Mouse (Mus musculus): ENCODE results near the gene Ccl8. TPM values are rescaled to one million over a fixed set of nuclear protein-coding genes. Genes with fewer than 3 reads are reported as not detected.

Ccl8 gene
- polyA plus RNA-seq, 1 experiment from 2014 or later: not detected

DNA sequence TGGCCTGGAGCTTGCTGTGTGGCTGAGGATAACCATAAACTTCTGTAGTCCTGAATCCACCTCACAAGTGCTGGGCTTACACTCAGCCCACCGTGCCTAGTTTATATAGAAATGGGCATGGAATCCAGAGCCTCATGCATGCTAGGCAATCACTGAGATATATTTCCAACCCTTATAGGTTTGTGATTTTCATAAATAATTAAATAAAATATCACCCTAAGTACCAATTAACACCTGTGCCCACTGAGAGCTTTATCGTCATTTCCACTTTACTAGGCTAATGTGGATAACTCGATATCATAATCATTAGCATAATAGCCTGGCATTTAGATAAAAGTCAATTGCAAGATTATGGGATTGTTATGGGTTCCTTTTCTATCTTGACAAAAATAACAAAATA is 30.6 kb upstream of the Ccl8 start:
- WGBS: 79% methylated on average over 3 of the region's 3 CpGs
- Histone ChIP-seq H3K4me3 (replicated peaks; ENCODE audit: low read length) (no peak overlapping the region), H3K27ac (no peak overlapping the region), H3K27me3 (ENCODE audit: control insufficient read depth, insufficient read depth, low read length) (no peaks in the 10 kb centered on the region), H3K4me2 (replicated peaks) (no peak overlapping the region), H3K9ac (no peak overlapping the region), H3K4me1 (replicated peaks; ENCODE audit: control insufficient read depth, insufficient read depth, low read length) (no peaks in the 10 kb centered on the region), H3K9me3 (ENCODE audit: control insufficient read depth, low read length) (no peaks in the 10 kb centered on the region), H3K36me3 (replicated peaks; ENCODE audit: control insufficient read depth, insufficient read depth) (no peaks in the 10 kb centered on the region)
- no peak for DNase-seq (ENCODE audit: low spot score)
- no peak for ATAC-seq (ENCODE audit: low FRiP score)

DNA sequence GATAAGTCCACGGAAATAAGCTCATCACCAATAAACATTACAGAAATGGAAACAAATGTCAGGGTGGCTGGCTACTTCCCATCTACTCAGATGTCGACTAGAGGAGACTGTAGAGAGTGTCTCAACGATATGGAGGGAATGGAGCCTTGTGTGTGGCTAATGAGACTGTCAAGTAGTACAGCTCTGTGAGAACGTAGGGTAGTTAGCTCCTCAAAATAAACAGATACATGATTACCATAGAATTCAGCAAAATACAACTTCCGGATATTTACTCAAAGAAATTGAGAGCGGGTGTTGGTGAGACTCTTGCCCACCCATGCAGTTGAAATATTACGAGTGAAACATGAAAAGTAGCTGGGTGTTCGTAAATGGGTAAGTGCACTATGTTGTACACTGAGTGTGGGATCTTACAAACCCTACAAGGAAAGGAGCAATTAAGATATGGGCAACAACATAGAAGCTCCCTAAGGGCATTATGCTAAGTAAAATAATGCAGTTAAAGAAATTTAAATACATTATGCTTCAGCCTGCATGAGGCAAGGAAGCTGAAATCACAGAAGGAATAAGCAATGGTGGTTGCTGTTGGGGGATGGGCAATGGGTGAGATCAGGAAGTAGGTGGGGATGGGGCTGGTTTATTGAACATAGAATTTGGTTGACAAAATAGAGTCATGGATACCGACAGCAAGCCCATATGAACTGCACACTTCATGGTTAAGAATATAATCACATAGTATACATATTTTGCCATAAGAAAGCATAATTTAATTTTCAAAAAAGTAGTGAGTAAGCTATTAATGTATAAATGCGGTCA is 15.3 kb upstream of the Ccl8 start:
- Histone ChIP-seq H3K4me1 (replicated peaks; ENCODE audit: control insufficient read depth, insufficient read depth, low read length) (no peaks in the 10 kb centered on the region), H3K4me2 (replicated peaks) (no peak overlapping the region), H3K4me3 (replicated peaks; ENCODE audit: low read length) (no peak overlapping the region), H3K9ac (no peak overlapping the region), H3K9me3 (ENCODE audit: control insufficient read depth, low read length) (no peaks in the 10 kb centered on the region), H3K27ac (no peak overlapping the region), H3K36me3 (replicated peaks; ENCODE audit: control insufficient read depth, insufficient read depth) (no peaks in the 10 kb centered on the region), H3K27me3 (ENCODE audit: control insufficient read depth, insufficient read depth, low read length) (no peaks in the 10 kb centered on the region)
- ATAC-seq (ENCODE audit: low FRiP score) (no peak), DNase-seq (ENCODE audit: low spot score) (no peak)
- WGBS: 91% methylated on average over 10 of the region's 10 CpGs

DNA sequence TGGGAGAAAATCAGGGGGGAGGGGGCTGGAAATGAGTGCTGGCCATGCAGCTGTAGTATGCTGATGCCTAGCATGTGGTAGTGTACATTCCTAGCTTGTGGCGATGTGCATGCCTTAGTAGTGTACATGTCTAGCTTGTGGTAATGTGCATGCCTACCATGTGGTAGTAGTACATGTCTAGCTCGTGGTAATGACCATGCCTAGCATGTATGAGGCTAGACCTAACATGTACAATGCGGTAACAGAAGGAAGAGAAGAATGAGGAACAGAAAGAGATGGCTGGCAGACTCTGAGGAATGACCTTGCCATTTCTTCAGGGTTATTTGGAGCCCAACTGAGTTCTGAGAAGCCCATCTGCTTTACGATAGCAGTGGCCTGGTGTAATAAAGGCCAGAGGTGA is 13.9 kb upstream of the Ccl8 start:
- no peak for DNase-seq (ENCODE audit: low spot score)
- 80% methylated on average over 4 of the region's 4 CpGs for WGBS
- ATAC-seq (ENCODE audit: low FRiP score): no peak

DNA sequence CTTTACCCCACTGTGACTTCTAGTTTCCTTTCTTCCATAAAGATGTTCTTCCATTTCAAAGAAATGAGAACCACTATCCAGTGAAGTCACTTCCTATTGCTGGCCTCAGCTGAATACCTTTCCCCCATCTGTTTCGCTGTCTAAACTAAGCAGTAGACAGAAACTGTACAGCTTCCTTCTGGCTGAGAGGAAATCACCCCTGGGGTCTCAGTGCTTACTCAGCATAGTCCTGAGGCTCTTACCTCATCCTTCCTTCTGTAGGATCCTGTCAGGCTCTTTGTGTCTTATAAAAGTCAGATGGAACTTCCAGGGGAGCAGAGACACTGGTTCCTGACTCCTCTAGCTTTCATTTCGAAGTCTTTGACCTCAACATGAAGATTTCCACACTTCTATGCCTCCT is 13.5 kb upstream of the Ccl8 start, which contains the start of gene Ccl12:
Gene Ccl12, plus strand, starts transcription at position 317 of the 400 bp plus-strand sequence.
- Histone ChIP-seq H3K27me3 (ENCODE audit: control insufficient read depth, insufficient read depth, low read length) (no peaks in the 10 kb centered on the region), H3K4me3 (replicated peaks; ENCODE audit: low read length) (no peak within 1 kb of the TSS), H3K27ac (no peak within 1 kb of the TSS), H3K4me1 (replicated peaks; ENCODE audit: control insufficient read depth, insufficient read depth, low read length) (no peaks in the 10 kb centered on the region), H3K4me2 (replicated peaks) (no peak within 1 kb of the TSS), H3K9me3 (ENCODE audit: control insufficient read depth, low read length) (no peaks in the 10 kb centered on the region), H3K36me3 (replicated peaks; ENCODE audit: control insufficient read depth, insufficient read depth) (no peaks in the 10 kb centered on the region), H3K9ac (no peak within 1 kb of the TSS)
- DNase-seq (ENCODE audit: low spot score): no peak
- WGBS: 64% methylated on average over 2 of the region's 2 CpGs
- no peak for ATAC-seq (ENCODE audit: low FRiP score)

More for the DNA sequence above, 13.9 kb upstream of the Ccl8 start:
- Histone ChIP-seq H3K27ac (no peak overlapping the region), H3K9ac (no peak overlapping the region), H3K4me2 (replicated peaks) (no peak overlapping the region), H3K27me3 (ENCODE audit: control insufficient read depth, insufficient read depth, low read length) (no peaks in the 10 kb centered on the region), H3K36me3 (replicated peaks; ENCODE audit: control insufficient read depth, insufficient read depth) (no peaks in the 10 kb centered on the region), H3K4me3 (replicated peaks; ENCODE audit: low read length) (no peak overlapping the region), H3K9me3 (ENCODE audit: control insufficient read depth, low read length) (no peaks in the 10 kb centered on the region), H3K4me1 (replicated peaks; ENCODE audit: control insufficient read depth, insufficient read depth, low read length) (no peaks in the 10 kb centered on the region)

DNA sequence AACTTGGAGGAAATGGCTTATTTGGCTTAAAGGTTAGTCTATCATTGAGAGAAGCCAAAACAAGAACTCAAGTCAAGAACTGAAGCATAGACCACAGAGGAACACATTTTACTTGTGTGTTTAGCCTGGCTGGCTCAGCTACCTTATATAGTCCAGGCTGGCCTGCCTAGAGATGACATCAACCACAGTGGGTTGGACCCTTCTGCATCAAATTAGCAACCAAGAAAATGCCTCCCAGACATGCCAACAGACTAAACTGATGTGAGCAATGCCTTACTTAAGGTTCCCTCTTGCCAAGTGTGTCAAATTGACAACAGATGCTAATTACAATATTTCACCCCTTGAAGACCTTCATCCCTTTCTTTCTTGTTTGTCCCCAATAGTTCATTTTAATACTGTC is 5.4 kb upstream of the Ccl8 start:
- Histone ChIP-seq H3K4me1 (replicated peaks; ENCODE audit: control insufficient read depth, insufficient read depth, low read length) (no peaks in the 10 kb centered on the region), H3K9ac (no peak overlapping the region), H3K27me3 (ENCODE audit: control insufficient read depth, insufficient read depth, low read length) (no peaks in the 10 kb centered on the region), H3K4me2 (replicated peaks) (no peak overlapping the region), H3K36me3 (replicated peaks; ENCODE audit: control insufficient read depth, insufficient read depth) (no peaks in the 10 kb centered on the region), H3K27ac (no peak overlapping the region), H3K4me3 (replicated peaks; ENCODE audit: low read length) (no peak overlapping the region), H3K9me3 (ENCODE audit: control insufficient read depth, low read length) (no peaks in the 10 kb centered on the region)
- ATAC-seq (ENCODE audit: low FRiP score): no peak
- no peak for DNase-seq (ENCODE audit: low spot score)

DNA sequence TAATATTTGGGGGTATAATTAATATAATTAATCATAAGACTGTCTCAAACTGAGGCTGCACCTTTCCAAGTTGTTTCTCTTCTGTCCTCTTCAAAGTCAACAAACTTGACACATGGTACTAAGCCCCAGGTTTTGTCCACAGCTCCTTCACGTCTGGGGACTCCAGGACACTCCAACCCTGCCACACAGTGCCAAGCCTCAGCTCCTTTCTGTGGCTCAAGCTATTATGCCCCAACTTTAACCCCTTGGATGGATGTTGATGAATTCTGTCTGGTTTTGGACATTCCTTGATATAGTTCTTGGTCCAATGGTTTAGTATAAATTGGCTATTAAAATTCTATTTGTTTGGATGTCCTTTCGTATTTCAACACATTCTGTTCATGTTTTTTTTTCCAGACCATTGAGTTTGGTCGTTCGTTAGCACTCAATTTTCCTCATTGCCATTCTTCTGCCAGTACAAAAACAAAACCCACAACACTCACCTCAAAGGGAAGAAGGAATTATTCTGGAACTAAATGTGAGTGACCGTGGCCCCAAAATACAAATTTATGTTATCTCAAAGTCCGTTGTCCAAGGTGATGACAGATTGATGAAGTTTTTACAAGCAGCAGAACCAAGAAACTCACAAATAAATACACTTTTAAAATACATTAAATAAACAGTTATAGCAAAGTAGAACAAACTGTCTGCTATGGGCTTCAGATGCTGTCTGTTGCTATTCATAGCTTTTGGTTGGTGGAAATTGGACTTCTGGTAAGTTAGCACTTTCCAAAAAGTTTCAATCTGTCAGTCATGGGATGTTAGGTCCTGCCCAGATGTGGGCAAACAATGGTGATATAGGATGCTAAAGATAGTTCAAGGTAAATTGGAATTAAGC is 4.4 kb upstream of the Ccl8 start:
- Histone ChIP-seq H3K4me3 (replicated peaks; ENCODE audit: low read length) (no peak overlapping the region), H3K27me3 (ENCODE audit: control insufficient read depth, insufficient read depth, low read length) (no peaks in the 10 kb centered on the region), H3K36me3 (replicated peaks; ENCODE audit: control insufficient read depth, insufficient read depth) (no peaks in the 10 kb centered on the region), H3K4me2 (replicated peaks) (no peak overlapping the region), H3K4me1 (replicated peaks; ENCODE audit: control insufficient read depth, insufficient read depth, low read length) (no peaks in the 10 kb centered on the region), H3K9me3 (ENCODE audit: control insufficient read depth, low read length) (no peaks in the 10 kb centered on the region), H3K9ac (no peak overlapping the region), H3K27ac (no peak overlapping the region)
- DNase-seq (ENCODE audit: low spot score): no peak
- ATAC-seq (ENCODE audit: low FRiP score): no peak
- 72% methylated on average over 6 of the region's 6 CpGs for WGBS

DNA sequence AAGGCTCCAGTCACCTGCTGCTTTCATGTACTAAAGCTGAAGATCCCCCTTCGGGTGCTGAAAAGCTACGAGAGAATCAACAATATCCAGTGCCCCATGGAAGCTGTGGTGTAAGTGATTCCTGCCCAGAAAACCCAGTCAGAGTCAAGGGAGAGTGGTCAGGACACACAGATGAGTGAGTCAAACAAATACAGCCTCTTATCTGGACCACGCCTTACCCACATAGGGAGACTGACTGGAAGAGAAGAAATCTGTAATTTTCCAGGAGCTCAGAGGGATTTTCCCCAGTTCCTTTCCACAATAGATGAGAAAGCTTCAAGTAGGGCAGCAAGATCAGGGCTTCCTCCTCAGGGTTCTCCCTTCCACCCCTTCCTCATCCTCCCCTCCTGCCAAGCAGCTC is 1.1 kb downstream of the Ccl8 start:
- Histone ChIP-seq H3K36me3 (replicated peaks; ENCODE audit: control insufficient read depth, insufficient read depth) (no peaks in the 10 kb centered on the region), H3K27me3 (ENCODE audit: control insufficient read depth, insufficient read depth, low read length) (no peaks in the 10 kb centered on the region), H3K4me2 (replicated peaks) (no peak overlapping the region), H3K4me1 (replicated peaks; ENCODE audit: control insufficient read depth, insufficient read depth, low read length) (no peaks in the 10 kb centered on the region), H3K9me3 (ENCODE audit: control insufficient read depth, low read length) (no peaks in the 10 kb centered on the region), H3K9ac (no peak overlapping the region), H3K4me3 (replicated peaks; ENCODE audit: low read length) (no peak overlapping the region), H3K27ac (no peak overlapping the region)
- 87% methylated on average over 3 of the region's 3 CpGs for WGBS
- DNase-seq (ENCODE audit: low spot score): no peak
- no peak for ATAC-seq (ENCODE audit: low FRiP score)

DNA sequence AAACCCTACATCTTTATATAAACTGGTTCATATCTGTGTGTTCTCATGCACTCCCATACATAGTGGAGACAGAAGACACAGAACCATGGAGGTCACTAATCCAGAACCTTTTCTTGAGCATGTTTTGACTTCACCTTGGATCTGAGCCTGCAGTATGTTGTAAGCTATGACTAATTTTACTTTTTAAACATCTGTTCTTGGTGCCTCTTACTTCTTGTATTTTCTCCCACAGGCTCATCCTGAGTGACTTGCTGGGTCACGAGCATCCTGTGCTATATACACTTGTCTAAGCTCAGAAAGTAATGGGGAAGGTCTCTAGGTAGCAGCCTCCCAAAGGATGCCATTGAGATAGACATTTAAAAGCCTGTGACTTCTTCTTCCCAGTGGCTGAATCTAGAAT is 18.0 kb downstream of the Ccl8 start:
- 81% methylated on average over 1 of the region's 1 CpGs for WGBS

DNA sequence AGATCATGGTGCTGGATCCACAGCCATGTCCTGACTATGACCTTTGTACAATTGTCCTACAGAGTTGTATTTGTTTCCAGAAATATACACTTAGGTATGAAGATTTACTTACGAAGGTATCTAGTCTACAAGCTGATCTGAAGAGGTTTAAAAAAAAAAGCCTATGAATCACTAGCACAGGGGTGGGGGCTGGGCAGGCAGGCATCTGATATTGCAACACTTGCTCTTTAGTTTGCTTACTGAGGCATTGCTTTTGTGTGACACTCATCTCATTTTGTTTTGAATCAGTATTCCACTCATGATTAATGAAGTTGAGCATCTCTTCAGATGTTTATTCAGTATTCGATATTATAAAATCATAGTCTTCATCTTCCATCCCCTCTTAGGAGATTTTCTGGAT is 21.2 kb downstream of the Ccl8 start:
- no peaks in the 10 kb centered on the region for H3K4me1 ChIP-seq (replicated peaks; ENCODE audit: control insufficient read depth, insufficient read depth, low read length)
- H3K9ac ChIP-seq: no peak overlapping the region
- H3K9me3 ChIP-seq (ENCODE audit: control insufficient read depth, low read length): no peaks in the 10 kb centered on the region
- H3K4me2 ChIP-seq (replicated peaks): no peak overlapping the region
- H3K27me3 ChIP-seq (ENCODE audit: control insufficient read depth, insufficient read depth, low read length): no peaks in the 10 kb centered on the region
- no peak overlapping the region for H3K4me3 ChIP-seq (replicated peaks; ENCODE audit: low read length)
- ATAC-seq (ENCODE audit: low FRiP score): no peak
- 92% methylated on average over 2 of the region's 2 CpGs for WGBS
- no peak overlapping the region for H3K27ac ChIP-seq
- no peak for DNase-seq (ENCODE audit: low spot score)
- no peaks in the 10 kb centered on the region for H3K36me3 ChIP-seq (replicated peaks; ENCODE audit: control insufficient read depth, insufficient read depth)

More for the DNA sequence above, 18.0 kb downstream of the Ccl8 start:
- Histone ChIP-seq H3K4me2 (replicated peaks) (no peak overlapping the region), H3K36me3 (replicated peaks; ENCODE audit: control insufficient read depth, insufficient read depth) (no peaks in the 10 kb centered on the region), H3K9me3 (ENCODE audit: control insufficient read depth, low read length) (no peaks in the 10 kb centered on the region), H3K4me1 (replicated peaks; ENCODE audit: control insufficient read depth, insufficient read depth, low read length) (no peaks in the 10 kb centered on the region), H3K27ac (no peak overlapping the region), H3K27me3 (ENCODE audit: control insufficient read depth, insufficient read depth, low read length) (no peaks in the 10 kb centered on the region), H3K4me3 (replicated peaks; ENCODE audit: low read length) (no peak overlapping the region), H3K9ac (no peak overlapping the region)
- DNase-seq (ENCODE audit: low spot score): no peak
- no peak for ATAC-seq (ENCODE audit: low FRiP score)
